In the genomic region with DNA sequence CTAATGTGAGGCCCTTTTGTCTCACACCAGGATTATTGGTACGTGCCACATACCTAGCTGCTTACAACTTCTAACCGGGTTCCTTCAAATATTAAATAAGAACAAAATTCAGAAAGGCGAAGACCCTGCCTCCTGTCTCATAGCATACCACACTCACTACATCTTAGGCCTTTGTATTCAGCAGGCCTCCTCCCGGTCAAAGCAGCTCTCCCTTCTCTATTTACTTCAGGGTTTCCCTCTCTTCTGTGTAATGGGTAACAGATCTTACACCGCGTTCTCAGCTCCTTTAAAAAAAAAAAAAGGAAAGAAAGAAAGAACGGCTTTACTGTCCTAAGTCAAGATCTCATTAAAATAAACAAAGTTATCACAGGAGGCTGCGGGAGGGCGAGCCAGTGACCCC, we compare ENCODE assay signal across 1 mouse cellular context.
A peak's percentile ranks its signal among the peaks of the same experiment; 100 is the strongest.
TF ChIP-seq lines count a peak whose summit lies in the region.

No protein-coding gene starts in this region.

TF ChIP-seq in CH12.LX, 34 proteins besides CTCF, POLR2A, EP300 and RAD21:
- 0 out of 2 replicates have a peak, but pooled peaks have one; percentile 36 for TF ChIP-seq SIN3A (IDR thresholded peaks at IDR 0.05; ENCODE audit: low read length)
- no peak for TF ChIP-seq SMC3 (IDR thresholded peaks at IDR 0.05; ENCODE audit: low read depth, low read length)
